Mouse (Mus musculus) olfactory bulb, adult 2 months (tissue): ENCODE results near the gene Tbx2. TPM values are rescaled to one million over a fixed set of nuclear protein-coding genes. Genes with fewer than 3 reads are reported as not detected.

ENCODE experiments used
- H3K27ac ChIP-seq: fragments of 200-500 bp; 2 replicates; pipeline ENCODE4 v1.5.1; 2012; ENCODE audit warnings: low read depth, low read length; ENCODE audit not compliant: insufficient read depth
- H3K4me1 ChIP-seq: fragments of 200-500 bp; 2 replicates; pipeline ENCODE4 v1.6.1; 2012; ENCODE audit warnings: low read length; ENCODE audit not compliant: control insufficient read depth, insufficient read depth
- H3K4me3 ChIP-seq: fragments of 200-500 bp; 2 replicates; pipeline ENCODE4 v1.5.1; 2012; ENCODE audit warnings: mild to moderate bottlenecking, low read depth, low read length, moderate library complexity; ENCODE audit not compliant: insufficient read depth
- CTCF ChIP-seq: fragments of 200-500 bp; IDR thresholded peaks from 2 replicates; pipeline ENCODE4 v1.5.1; 2012; ENCODE audit warnings: low read depth, mild to moderate bottlenecking, low read length, moderate library complexity; ENCODE audit not compliant: insufficient read depth
- POLR2A ChIP-seq: fragments of 200-500 bp; IDR thresholded peaks from 2 replicates; pipeline ENCODE4 v1.6.1; 2012; ENCODE audit warnings: mild to moderate bottlenecking, low read depth, low read length, moderate library complexity; ENCODE audit not compliant: insufficient read depth
- WGBS: fragments of 180-500 bp; shearing (Covaris S2); methylation state at CpG from one replicate; pipeline ENCODE4 v1.1.7; 2018; 5-methylcytosine and 5-hydroxymethylcytosine counted together
- polyA plus RNA-seq: library from polyadenylated mRNA; stranded (reverse); fragments of >200 nt; gene quantifications from 2 replicates; pipeline ENCODE4 v1.2.4, GENCODE M21; 2012; ENCODE audit warnings: low replicate concordance; ENCODE audit not compliant: missing spikeins, insufficient read depth, insufficient read length

Gene Tbx2
- polyA plus RNA-seq, 1 experiment = not detected

DNA sequence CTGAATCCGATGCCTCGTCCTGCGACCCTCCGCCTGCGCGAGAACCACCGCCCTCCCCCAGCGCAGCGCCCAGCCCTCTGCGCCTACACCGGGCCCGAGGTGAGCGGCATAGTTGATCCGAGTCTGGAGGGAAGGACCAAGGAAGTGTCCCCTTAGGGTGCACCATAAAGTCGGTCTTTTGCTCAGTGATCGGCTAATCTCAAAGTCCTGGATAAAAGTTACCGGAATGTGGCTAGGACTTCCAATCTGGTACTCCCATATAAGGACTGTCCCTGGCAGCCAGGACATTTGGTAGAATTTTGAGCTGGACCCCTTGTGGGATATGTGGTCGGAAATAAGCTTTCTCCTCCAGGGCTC lies 4.9 kb downstream of the Tbx2 start:
- H3K4me1 ChIP-seq = peaks cover 14% of the 10 kb centered on the region
- WGBS = 7% methylated on average over 18 of the region's 18 CpGs
- H3K4me3 ChIP-seq = no peak overlapping the region
- H3K27ac ChIP-seq = no peak overlapping the region
- TF ChIP-seq CTCF = no peak
- TF ChIP-seq POLR2A = no peak

DNA sequence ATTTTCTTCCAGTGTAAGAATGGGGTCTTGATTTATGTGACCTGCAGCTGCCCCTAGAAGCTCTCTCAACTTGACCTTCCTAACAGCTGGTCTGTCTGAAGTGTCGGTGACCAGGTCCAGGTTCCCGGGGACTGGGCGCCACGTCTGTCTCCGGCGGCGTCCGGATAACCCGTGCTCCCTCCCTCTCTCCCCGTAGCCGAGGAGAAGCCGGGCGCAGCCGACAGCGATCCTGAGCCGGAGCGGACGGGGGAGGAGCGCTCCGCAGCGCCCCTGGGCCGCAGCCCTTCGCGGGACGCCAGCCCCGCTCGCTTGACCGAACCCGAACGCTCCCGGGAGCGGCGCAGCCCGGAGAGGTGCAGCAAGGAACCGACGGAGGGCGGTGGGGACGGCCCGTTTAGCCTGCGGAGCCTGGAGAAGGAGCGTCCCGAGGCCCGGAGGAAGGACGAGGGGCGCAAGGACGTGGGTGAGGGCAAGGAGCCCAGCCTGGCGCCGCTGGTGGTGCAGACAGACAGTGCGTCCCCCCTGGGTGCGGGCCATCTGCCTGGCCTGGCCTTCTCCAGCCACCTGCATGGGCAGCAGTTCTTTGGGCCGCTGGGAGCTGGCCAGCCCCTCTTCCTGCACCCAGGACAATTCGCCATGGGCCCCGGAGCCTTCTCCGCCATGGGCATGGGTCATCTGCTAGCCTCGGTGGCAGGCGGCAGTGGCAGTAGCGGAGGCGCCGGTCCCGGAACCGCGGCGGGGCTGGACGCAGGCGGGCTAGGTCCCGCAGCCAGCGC lies 5.5 kb downstream of the Tbx2 start:
- TF ChIP-seq POLR2A = no peak
- no peak for TF ChIP-seq CTCF
- H3K4me3 ChIP-seq = no peak overlapping the region
- no peak overlapping the region for H3K27ac ChIP-seq
- 3% methylated on average over 67 of the region's 67 CpGs for WGBS
- peaks cover 14% of the 10 kb centered on the region for H3K4me1 ChIP-seq

DNA sequence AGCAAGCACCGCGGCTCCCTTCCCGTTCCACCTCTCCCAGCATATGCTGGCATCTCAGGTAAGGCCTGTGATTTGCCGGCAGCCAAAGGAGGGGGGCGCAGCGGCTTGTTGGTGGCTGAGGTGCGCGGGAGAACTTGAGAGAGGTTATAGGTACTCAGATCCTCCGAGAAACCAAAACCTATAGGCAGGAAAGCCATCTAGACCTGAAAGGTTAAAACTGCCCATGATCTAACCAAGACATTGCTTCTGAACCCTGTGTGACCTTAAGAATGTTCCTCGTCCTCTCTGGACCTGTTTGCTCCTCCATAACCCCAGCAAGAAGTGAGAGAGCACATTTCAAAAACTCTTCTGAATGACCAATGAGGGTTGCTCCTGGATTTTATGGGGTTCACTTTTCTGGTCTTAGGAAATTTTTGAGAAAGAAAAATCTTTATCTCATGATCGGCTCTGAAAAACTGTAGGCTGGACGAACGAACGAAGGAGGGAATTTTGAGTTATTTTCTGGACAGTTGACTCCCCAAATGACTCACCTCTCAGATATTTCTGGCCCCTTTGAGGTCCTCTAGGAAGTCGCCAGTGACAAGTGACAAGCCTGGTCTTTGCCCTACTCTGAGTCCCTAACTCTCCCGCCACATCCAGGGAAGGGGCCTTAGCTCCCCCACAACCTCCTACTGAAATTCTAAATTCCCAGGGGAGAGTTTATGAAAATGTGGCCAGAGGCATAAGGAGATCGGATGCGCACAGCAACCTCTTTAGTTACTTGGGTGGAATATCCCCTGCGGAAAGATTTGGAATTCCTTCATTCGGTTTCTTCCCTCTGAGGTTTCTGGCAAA lies 6.3 kb downstream of the Tbx2 start:
- Histone ChIP-seq H3K4me1 (peaks cover 17% of the 10 kb centered on the region), H3K4me3 (no peak overlapping the region), H3K27ac (no peak overlapping the region)
- TF ChIP-seq POLR2A = no peak
- no peak for TF ChIP-seq CTCF
- WGBS = 27% methylated on average over 20 of the region's 20 CpGs

DNA sequence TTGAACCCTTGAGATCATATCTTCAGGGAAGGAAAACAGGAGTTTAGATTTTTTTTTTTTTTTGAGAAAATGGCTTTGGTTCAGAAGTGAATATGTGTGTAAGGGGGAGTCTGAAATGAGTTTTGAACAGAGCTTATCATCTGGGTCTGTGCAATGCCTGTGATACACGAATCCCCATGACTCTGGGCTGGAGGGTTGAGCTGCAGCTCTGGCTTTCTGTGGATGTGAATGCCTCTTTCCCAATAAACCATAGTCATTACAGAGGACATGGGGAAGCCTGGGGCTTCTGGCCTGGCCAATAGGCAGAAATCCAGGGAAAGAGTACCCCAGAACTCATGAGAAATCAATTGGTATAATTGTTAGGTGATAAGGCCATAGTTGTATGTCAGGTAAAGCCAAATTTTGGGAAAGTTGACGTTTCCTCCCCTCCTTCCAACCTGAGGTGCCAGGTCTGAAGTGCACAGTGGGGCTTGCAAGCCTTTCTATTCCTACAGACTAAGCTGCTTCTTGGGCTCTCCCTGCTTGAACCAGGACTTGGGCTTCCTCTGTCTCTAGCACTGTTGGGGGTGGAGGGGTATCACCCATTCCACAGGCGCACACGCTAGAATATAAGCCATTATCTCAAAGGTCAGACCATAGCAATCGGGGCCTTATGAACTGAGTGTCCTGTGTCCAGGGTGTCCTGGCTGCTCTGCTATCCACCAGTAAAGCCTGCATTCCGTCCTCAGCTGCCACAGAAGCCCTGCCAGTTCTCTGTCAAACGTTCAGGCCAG lies 7.1 kb downstream of the Tbx2 start:
- WGBS = 52% methylated on average over 7 of the region's 7 CpGs
- TF ChIP-seq POLR2A = no peak
- TF ChIP-seq CTCF = no peak
- no peak overlapping the region for H3K27ac ChIP-seq
- no peak overlapping the region for H3K4me3 ChIP-seq
- H3K4me1 ChIP-seq = peaks cover 19% of the 10 kb centered on the region

DNA sequence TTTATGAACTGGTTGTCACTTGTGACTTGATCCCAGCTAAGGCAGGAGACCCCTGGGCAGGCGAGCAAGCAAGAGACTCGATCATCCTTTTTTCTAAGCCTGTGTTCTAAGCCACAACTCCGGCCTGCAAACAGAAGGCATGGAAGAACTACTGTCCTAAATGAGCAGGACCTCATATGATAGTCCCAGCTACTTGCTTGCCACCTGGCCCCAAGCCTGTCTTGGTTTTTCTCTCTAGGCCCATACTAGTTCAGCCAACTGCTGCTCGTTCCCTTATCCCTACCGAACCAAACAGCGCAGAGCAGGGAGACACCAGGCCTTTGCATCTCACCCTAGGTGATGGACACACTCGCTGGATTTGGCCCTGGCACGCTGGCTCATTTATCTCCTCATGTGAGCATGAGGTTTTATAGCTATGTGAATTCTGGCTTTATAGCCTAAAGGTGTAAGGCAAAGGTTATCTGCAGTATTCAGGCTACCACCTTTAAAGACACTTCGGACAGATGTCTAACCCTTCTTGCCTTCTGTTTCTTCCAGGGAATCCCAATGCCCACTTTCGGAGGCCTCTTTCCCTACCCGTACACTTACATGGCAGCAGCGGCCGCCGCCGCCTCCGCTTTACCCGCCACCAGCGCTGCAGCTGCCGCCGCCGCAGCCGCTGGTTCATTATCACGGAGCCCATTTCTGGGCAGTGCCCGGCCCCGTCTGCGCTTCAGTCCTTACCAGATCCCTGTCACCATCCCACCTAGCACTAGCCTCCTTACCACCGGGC lies 7.9 kb downstream of the Tbx2 start:
- H3K4me1 ChIP-seq = peaks cover 20% of the 10 kb centered on the region
- H3K4me3 ChIP-seq = no peak overlapping the region
- 23% methylated on average over 27 of the region's 27 CpGs for WGBS
- TF ChIP-seq POLR2A (no peak), CTCF (no peak)
- H3K27ac ChIP-seq = no peak overlapping the region

DNA sequence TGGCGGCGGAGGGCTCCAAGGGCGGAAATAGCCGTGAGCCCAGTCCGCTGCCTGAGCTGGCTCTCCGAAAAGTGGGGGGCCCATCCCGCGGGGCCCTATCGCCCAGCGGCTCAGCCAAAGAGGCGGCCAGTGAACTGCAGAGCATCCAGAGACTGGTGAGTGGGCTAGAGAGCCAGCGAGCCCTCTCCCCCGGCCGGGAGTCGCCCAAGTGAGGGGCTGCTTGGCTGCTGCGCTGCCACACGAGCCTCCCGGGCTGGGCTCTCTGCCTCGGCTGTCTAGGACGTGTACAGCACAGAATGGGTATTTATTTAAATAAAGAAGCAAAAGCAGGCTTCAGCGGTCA lies 8.4 kb downstream of the Tbx2 start:
- Histone ChIP-seq H3K4me3 (no peak overlapping the region), H3K27ac (no peak overlapping the region), H3K4me1 (peaks cover 20% of the 10 kb centered on the region)
- no peak for TF ChIP-seq POLR2A
- TF ChIP-seq CTCF = no peak
- 9% methylated on average over 21 of the region's 21 CpGs for WGBS

DNA sequence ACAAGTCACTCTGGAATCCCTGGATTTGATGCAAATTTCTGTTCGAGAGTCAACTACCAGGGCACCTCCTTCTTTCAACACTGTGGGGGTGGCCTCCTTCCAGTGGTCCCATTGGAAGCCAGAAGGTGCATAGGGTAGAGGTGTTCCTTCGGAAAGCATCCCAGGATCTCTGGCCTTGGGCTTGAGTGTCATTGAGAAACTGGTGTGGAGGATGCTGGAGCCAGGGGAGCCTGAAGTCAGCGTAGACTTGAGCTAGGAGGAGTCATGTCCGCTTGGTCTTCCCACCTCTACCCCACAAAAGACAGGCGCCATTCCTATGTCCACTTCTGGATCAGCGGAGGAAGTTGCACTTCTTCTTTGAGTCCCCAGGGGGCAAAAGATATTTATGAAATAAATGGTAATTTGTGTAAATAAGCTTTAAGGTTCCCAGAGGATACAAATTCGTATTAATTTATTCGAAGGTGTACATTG lies 8.9 kb downstream of the Tbx2 start:
- Histone ChIP-seq H3K4me1 (peaks cover 20% of the 10 kb centered on the region), H3K4me3 (no peak overlapping the region), H3K27ac (no peak overlapping the region)
- TF ChIP-seq POLR2A (no peak), CTCF (no peak)
- whole genome bisulfite sequencing = 19% methylated on average over 8 of the region's 8 CpGs

DNA sequence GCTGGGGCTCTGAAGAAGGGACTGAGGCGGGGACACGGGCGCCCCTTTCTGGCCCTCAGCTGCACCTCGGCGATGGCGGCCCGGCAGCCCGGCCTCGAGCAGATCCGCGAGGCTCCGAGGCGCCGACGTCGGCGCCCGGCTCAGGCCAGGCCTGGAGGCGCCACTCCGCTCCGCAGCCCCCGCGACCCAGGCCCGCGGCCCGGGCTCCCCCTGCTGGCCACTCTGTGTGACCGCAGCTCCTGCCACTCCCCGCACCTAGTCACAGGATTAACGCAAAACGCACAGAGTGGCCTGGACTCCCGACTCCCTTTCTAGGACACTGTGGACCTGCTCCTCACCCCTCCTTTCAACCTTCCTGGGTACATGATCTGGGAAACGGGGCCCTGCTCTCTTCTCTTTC lies 9.6 kb downstream of the Tbx2 start:
- 1% methylated on average over 32 of the region's 32 CpGs for WGBS
- H3K27ac ChIP-seq = no peak overlapping the region
- TF ChIP-seq POLR2A (no peak), CTCF (peak; percentile 65)
- 0 out of 2 replicates have a peak overlapping the region, but pooled peaks have one; percentile 12 for H3K4me3 ChIP-seq
- peaks cover 20% of the 10 kb centered on the region for H3K4me1 ChIP-seq
